Mouse (Mus musculus): ENCODE results near the gene Ttyh2. TPM values are rescaled to one million over a fixed set of nuclear protein-coding genes. Genes with fewer than 3 reads are reported as not detected.

Ttyh2 gene
- polyA plus RNA-seq, 1 experiment, result 34.4 TPM

DNA sequence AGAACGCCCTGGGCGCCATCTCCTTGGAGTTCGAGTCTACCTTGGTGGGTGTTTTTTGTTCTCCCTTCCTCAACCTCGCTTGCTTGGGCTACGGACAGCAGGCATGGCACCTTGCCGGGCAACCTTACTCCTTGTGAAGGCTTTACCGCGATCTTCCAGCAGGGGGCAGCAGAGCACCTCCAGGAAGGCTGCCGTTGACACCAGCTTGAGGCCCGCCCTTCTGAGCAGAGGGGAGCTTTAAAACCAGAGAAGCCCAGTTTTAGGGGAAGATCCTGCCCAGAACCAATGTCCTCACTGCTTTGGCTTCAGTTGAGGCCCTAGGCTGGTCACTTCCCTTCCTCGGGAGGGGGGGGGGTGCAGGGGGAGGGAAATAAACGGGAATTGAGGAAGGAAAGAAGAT, 69.9 kb downstream of the Ttyh2 start:
- TF ChIP-seq POLR2A (IDR thresholded peaks at IDR 0.05; ENCODE audit: low read depth, low read length) (no peak), CTCF (conservative IDR thresholded peaks at IDR 0.05; ENCODE audit: insufficient read depth, insufficient read length, low read depth, low read length) (peak; percentile 97)
- Histone ChIP-seq H3K27ac (ENCODE audit: insufficient read depth, low read depth, low read length) (no peak overlapping the region), H3K27me3 (replicated peaks; ENCODE audit: control insufficient read depth, insufficient read depth, low read length) (no peaks in the 10 kb centered on the region), H3K4me1 (ENCODE audit: control insufficient read depth, insufficient read depth, low read length) (no peaks in the 10 kb centered on the region), H3K4me3 (ENCODE audit: insufficient read depth, low read depth, low read length) (no peak overlapping the region), H3K36me3 (ENCODE audit: control insufficient read depth, insufficient read depth, low read length) (no peaks in the 10 kb centered on the region)
- WGBS, result 2% methylated on average over 12 of the region's 12 CpGs
- peak; percentile 86 for DNase-seq

DNA sequence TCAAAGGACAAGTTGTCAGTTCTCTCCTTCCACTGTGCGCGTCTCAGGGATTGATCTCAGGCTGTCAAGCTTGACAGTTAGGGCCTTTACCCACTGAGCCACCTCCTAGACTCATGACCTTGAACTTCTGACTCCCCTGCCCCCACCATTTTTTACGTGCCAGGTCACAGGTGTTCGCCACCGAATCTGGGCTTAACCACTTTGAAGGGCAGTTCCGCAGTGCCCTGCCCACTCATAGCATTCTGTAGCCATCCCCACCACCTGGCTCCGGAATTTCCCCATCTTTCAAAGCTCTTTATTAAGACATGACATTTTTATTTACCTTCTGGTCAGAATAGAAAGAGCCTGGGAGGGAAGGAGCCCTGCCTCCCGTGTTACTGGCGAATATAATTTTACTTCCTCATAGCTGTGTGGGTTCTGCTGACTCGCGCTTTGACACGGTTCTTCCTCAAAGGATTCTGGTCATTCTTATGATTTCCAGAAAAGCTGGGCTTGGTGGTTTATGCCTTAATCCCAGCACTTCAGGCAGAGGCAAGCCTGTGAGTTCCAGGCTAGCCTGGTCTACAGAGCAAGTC, 72.4 kb downstream of the Ttyh2 start:
- WGBS, result 48% methylated on average over 12 of the region's 12 CpGs
- H3K27ac ChIP-seq (ENCODE audit: insufficient read depth, low read depth, low read length), result no peak overlapping the region
- TF ChIP-seq POLR2A (IDR thresholded peaks at IDR 0.05; ENCODE audit: low read depth, low read length) (no peak), CTCF (conservative IDR thresholded peaks at IDR 0.05; ENCODE audit: insufficient read depth, insufficient read length, low read depth, low read length) (no peak)
- H3K4me1 ChIP-seq (ENCODE audit: control insufficient read depth, insufficient read depth, low read length), result no peaks in the 10 kb centered on the region
- H3K36me3 ChIP-seq (ENCODE audit: control insufficient read depth, insufficient read depth, low read length), result no peaks in the 10 kb centered on the region
- no peak overlapping the region for H3K4me3 ChIP-seq (ENCODE audit: insufficient read depth, low read depth, low read length)
- no peak for DNase-seq
- H3K27me3 ChIP-seq (replicated peaks; ENCODE audit: control insufficient read depth, insufficient read depth, low read length), result no peaks in the 10 kb centered on the region

DNA sequence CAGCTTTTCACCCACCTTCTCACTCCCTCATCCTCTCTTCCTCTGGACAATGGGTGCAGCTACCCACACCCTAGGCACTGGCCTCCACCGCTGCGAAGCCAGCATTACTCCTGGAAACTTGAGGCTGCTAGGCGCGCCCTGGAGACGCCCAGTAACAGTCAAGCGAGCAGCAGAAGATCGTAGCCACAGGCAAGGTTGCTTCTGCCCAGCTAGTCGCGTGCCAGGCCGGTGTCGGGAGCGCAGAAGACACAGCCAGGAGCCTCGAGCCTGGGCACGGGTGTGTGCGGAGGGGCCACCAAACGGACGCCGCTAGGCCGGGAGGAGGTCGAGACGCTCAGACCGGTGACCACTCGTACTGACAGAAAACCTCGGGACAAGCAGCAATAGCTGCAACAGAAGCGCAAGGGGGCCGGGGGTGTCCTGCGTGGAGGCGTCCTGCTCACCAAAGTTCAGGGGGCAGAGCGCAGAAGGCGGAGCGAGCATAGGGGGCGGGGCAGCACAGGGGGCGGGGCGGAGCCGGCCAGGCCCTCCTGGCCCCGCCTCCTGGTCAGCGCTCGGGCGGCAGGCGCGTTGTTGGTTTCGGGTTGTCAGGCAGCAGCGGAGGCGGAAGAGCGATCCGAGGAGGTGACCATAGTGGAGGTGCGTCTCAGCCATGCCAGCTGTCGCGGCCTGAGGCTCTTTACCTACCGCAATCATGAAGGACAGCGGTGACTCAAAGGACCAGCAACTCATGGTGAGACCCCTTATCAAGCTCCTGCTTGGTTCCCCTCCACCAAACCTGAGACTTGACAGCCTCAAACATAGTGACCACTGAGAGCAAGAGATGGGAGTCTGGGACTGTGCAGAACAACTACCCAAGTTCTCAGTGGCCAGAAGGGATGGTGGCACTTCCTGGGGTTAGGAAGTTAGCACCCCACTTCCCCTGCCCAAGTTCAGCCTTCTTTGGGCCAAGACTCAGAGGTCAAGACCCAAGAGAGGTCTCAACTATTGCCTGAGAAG, 89.9 kb downstream of the Ttyh2 start, which contains the start of gene Kif19a:
Gene Kif19a, plus strand, starts transcription at position 569 of the 999 bp plus-strand sequence.
- 5% methylated on average over 51 of the region's 51 CpGs for WGBS
- Histone ChIP-seq H3K27ac (ENCODE audit: insufficient read depth, low read depth, low read length) (no peak within 1 kb of the TSS), H3K36me3 (ENCODE audit: control insufficient read depth, insufficient read depth, low read length) (no peaks in the 10 kb centered on the region), H3K27me3 (replicated peaks; ENCODE audit: control insufficient read depth, insufficient read depth, low read length) (no peaks in the 10 kb centered on the region), H3K4me3 (ENCODE audit: insufficient read depth, low read depth, low read length) (peak within 1 kb of the TSS; percentile 46), H3K4me1 (ENCODE audit: control insufficient read depth, insufficient read depth, low read length) (no peaks in the 10 kb centered on the region; the same call in 1 of the 2 replicates)
- peak; percentile 66 for DNase-seq
- TF ChIP-seq POLR2A (IDR thresholded peaks at IDR 0.05; ENCODE audit: low read depth, low read length) (no peak), CTCF (conservative IDR thresholded peaks at IDR 0.05; ENCODE audit: insufficient read depth, insufficient read length, low read depth, low read length) (no peak)

DNA sequence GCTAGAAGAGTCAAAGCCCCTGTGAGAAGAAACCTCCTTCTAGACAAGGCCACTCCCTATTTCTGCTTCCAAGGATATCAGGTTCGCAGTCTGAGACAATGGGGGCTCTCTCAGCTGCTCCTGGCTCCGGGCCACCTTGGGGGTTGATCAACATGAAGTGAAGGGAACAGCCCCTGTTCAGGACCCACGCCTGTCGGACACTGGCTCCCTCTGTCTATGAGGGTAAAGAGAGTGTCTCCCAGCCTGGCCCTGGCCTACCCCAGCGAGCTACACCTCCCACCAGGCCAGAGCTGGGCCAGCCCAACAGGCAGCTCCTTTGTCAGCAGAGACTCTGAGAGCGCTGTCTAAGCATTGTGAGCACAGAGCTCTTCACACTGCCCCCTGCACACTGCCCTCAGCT, 94.7 kb downstream of the Ttyh2 start:
- 68% methylated on average over 6 of the region's 6 CpGs for WGBS
- Histone ChIP-seq H3K36me3 (ENCODE audit: control insufficient read depth, insufficient read depth, low read length) (no peaks in the 10 kb centered on the region), H3K27ac (ENCODE audit: insufficient read depth, low read depth, low read length) (no peak overlapping the region), H3K4me1 (ENCODE audit: control insufficient read depth, insufficient read depth, low read length) (no peaks in the 10 kb centered on the region; the same call in 1 of the 2 replicates), H3K27me3 (replicated peaks; ENCODE audit: control insufficient read depth, insufficient read depth, low read length) (no peaks in the 10 kb centered on the region), H3K4me3 (ENCODE audit: insufficient read depth, low read depth, low read length) (no peak overlapping the region)
- DNase-seq, result no peak
- TF ChIP-seq CTCF (conservative IDR thresholded peaks at IDR 0.05; ENCODE audit: insufficient read depth, insufficient read length, low read depth, low read length) (no peak), POLR2A (IDR thresholded peaks at IDR 0.05; ENCODE audit: low read depth, low read length) (no peak)

Other genes starting within 250 kb of the Ttyh2 start
- gene Rpl38, start 6.9 kb upstream of the Ttyh2 start, polyA plus RNA-seq (2012; rRNA removed), result 432 and 738 TPM in 2 replicates
- gene Dnaic2, start 52.0 kb downstream of the Ttyh2 start, polyA plus RNA-seq (2012; rRNA removed), result 0.47 and 0.72 TPM in 2 replicates
- gene Kif19a, start 90.0 kb downstream of the Ttyh2 start, polyA plus RNA-seq (2012; rRNA removed), result 0.38 and 0.42 TPM in 2 replicates
- 0.12 and 0.13 TPM in 2 replicates for gene Btbd17, start 120.5 kb downstream of the Ttyh2 start, polyA plus RNA-seq (2012; rRNA removed)
- gene Gpr142, start 123.5 kb downstream of the Ttyh2 start, polyA plus RNA-seq (2012; rRNA removed), result not detected in 2 replicates
- 241 and 285 TPM in 2 replicates for gene Gprc5c, start 175.7 kb downstream of the Ttyh2 start, polyA plus RNA-seq (2012; rRNA removed)
- gene Cd300a, start 214.6 kb downstream of the Ttyh2 start, polyA plus RNA-seq (2012; rRNA removed), result 0.61 and 0.91 TPM in 2 replicates

All from kidney, adult 2 months (tissue).